Mouse (Mus musculus): Measurements from ENCODE around the gene Gm14391. TPM values are rescaled to one million over a fixed set of nuclear protein-coding genes. Genes with fewer than 3 reads are reported as not detected.
A peak's percentile ranks its signal among the peaks of the same experiment; 100 is the strongest.
"Not testable (repeated sequence)": the region's sequence is repeated elsewhere in the genome, so short reads cannot be mapped to it uniquely, and the experiment has no call there.

The Gm14391 gene
- polyA plus RNA-seq, 1 experiment = 15.1 TPM

GRCm38 (mm10) chr2:175156696-175157095 is 50.0 kb downstream of the Gm14391 start:
- H3K4me1 ChIP-seq (ENCODE audit: control insufficient read depth, insufficient read depth, low read length) = no peaks in the 10 kb centered on the region
- H3K27ac ChIP-seq (ENCODE audit: insufficient read depth, low read length) = no peak overlapping the region
- no peak overlapping the region for H3K4me3 ChIP-seq (ENCODE audit: insufficient read depth, low read length)
- TF ChIP-seq CTCF (IDR thresholded peaks at IDR 0.05; ENCODE audit: extremely low read depth, insufficient read depth, low read length) (no peak), POLR2A (IDR thresholded peaks at IDR 0.05; ENCODE audit: extremely low read depth, insufficient read depth, low read length) (no peak)

DNA sequence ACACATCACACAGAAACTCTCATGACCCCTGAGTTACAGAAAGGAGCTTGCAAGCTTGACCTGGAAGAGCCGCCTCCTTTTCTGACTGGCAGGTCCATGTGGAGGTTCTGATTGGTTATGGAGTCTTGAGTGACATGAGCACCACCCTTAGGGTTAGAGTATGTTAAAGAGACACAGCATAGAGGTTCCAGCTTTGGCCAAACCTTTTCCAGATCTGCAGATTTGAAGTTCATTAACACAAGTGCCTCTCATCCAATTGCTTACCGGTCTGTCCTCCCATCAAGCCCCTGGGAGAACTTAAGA is 64.8 kb downstream of the Gm14391 start, which contains the start of gene Gm14399:
Gene Gm14399, minus strand, starts transcription at position 20 of the 303 bp plus-strand sequence.
- not testable (repeated sequence) for H3K27ac ChIP-seq (ENCODE audit: insufficient read depth, low read length); H3K4me1 ChIP-seq (ENCODE audit: control insufficient read depth, insufficient read depth, low read length)
- H3K4me3 ChIP-seq (ENCODE audit: insufficient read depth, low read length) = peak within 1 kb of the TSS; percentile 95

DNA sequence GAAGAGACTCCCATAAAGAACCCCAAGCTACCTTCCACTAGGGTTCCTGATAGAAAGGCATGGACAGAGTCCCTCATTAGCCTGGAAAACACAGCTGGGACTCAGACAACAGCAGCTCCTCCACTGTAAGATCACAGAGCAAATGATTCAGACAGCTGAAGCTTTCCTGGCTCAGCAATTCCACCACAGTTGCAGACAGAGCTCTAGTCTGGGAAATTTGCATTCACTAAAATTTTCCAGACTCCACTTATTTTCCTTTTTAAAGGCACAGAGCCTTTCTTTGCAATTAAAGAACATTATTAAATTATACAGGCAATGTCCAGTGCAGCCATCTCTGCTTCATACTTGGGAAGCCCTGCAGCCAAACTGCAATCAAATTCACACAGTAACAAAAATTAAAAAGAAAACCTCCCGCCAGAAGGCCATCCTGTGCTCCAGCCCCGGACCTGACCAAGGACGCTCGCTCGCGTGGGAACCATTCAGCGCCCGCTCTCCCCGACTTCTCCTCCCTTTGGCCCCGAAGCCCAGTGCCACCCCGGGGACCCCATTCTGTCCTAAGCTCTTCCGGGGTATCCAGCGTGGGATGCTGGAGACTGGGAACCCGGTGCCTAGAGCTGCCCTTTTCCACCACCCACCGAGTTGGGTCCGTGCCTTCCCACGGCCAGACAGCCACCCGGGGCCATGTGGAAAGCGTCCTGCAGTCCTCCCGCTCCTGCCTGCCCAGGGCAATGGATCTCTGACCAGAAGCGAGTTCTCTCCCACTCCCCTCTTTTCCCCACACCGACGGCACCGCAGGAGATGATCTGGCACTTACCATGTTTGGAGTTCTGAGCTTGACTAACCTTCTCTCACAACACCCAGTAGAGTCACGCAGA is 65.4 kb downstream of the Gm14391 start:
- H3K4me1 ChIP-seq (ENCODE audit: control insufficient read depth, insufficient read depth, low read length); H3K27ac ChIP-seq (ENCODE audit: insufficient read depth, low read length): not testable (repeated sequence)
- H3K4me3 ChIP-seq (ENCODE audit: insufficient read depth, low read length) = peak overlapping the region; percentile 95

Other genes starting within 250 kb of the Gm14391 start
- gene Gm14444, start 196.7 kb downstream of the Gm14391 start, polyA plus RNA-seq (2012; rRNA removed) = 0.76 and 0.92 TPM in 2 replicates
- 0.85 and 1.3 TPM in 2 replicates for gene Gm14393, start 139.1 kb downstream of the Gm14391 start, polyA plus RNA-seq (2012; rRNA removed)
- 21.7 and 24.0 TPM in 2 replicates for gene Gm14399, start 64.9 kb downstream of the Gm14391 start, polyA plus RNA-seq (2012; rRNA removed)
- gene Gm14443, start 31.0 kb downstream of the Gm14391 start, polyA plus RNA-seq (2012; rRNA removed) = 3.5 and 4.4 TPM in 2 replicates
- gene Gm14440, start 68.2 kb upstream of the Gm14391 start, polyA plus RNA-seq (2012; rRNA removed) = not detected in 2 replicates
- 29.1 and 31.4 TPM in 2 replicates for gene Gm4631, start 131.3 kb upstream of the Gm14391 start, polyA plus RNA-seq (2012; rRNA removed)
- 3.1 and 3.3 TPM in 2 replicates for gene Zfp968, start 165.5 kb upstream of the Gm14391 start, polyA plus RNA-seq (2012; rRNA removed)
- gene Gm4724, start 228.9 kb upstream of the Gm14391 start, polyA plus RNA-seq (2012; rRNA removed) = 33.4 and 34.7 TPM in 2 replicates

All from cortical plate, adult 2 months (tissue).